Mouse (Mus musculus): ENCODE measurements around the gene Fam227a.

DNA sequence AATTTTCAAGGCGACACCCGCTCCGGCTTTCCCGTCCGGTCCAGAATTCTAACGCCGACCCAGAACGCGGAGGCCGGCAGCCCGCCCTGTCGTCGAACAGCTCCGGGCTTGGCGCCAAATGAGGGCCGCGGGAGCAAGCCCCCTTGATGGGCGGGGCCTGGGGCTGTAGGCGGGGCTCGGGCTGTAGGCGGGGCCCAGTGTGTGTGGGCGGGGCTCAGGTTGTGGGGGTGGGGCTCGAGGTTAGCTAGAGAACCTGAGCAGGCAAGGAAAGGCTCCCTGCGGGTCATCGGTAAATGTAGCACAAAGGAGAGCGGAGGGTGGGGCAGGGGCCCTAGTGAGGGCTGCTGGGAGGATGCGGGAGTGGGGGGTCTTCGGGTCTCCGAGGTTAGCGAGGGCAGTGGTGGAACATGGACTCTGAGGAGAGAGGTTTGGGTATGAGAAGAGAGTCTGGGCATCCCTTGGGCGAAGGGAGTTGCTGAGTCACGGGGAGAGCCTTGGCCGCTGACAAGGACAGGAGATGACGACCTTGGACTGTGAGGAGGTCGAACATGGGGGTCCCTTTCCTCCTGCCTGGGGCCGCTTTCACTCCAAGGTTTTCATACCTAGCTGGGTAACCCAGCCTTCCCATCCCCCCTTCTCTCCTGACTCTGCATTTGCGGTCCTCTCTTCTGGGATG lies 53.6 kb downstream of the Fam227a start, which contains the start of gene Dmc1:
- TF ChIP-seq CTCF (IDR thresholded peaks at IDR 0.05; ENCODE audit: low read depth) (no peak), EP300 (optimal IDR thresholded peaks at IDR 0.05) (no peak)

All from stomach, postnatal 0 days (tissue).